Mouse (Mus musculus) heart, postnatal 4 days (tissue): ENCODE measurements around the gene Pygm. TPM values are rescaled to one million over a fixed set of nuclear protein-coding genes. Genes with fewer than 3 reads are reported as not detected.

ENCODE experiments used
- DNase-seq: peaks from one replicate; pipeline ENCODE4 v3.0.0; 2021
- microRNA-seq, 2 experiments: library from miRNA; unstranded; fragments of <30 nt; microRNA quantifications; one replicate each; pipeline ENCODE4 v1.2.0; 2021 to 2022
- total RNA-seq, 2 experiments: library from RNA; stranded (reverse); gene quantifications; 2 replicates each; pipeline ENCODE4 v1.2.3; 2021

Gene Pygm
- total RNA-seq, 2 experiments from 2014 or later: 455 to 466 TPM

DNA sequence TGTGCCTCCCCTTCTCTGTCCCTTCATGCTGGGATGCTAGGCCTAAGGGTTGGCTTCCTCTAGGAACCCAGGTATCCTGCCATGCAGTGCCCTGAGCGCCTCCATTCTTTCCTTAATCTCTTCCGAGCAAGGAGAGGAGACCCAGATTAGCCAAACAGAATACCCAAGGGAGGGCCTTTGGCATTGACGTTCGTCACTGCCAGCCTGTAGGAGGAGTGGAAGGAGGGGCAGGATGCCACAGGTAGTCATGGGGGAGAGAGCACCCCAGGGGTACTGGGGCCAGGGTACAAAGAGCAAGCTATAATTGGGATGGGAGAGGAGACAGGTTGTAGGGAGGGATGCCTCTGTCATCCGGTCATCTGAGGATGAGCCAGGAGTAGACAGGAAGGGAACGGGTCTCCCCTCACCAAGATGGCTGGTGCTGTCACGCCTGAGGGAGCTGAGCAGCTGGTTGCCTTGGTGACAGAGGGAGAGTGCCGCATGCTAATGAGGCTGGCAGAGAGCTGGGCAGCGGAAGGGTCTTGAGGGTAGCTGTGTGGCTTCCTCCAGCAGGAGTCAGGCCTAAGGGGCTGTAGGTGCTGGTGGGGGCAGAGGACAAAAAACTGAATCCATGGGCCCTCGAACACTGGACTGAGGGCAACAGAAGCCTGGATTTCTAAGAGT, 61.7 kb downstream of the Pygm start:
- no peak for DNase-seq

- DNase-seq: no peak
These were observed 62.7 kb downstream of the Pygm start for GRCm38 (mm10) chr19:6446736-6447437.

Small RNA genes lying within 50 kb of the gene (microRNA-seq; reads per million reads assigned to microRNA genes)
- 1.4 to 2.1 reads per million in 2 experiments for gene Mir6989

Other genes with a start within 250 kb of the Pygm start
- under 1 TPM; 0.21 to 0.38 TPM for gene Batf2, start 243.4 kb upstream of the Pygm start, total RNA-seq
- gene Arl2, start 242.9 kb upstream of the Pygm start, total RNA-seq: 10 to 100 TPM; 62.3 to 62.8 TPM
- not detected for gene Majin, start 200.0 kb upstream of the Pygm start, total RNA-seq
- gene Gpha2, start 158.0 kb upstream of the Pygm start, total RNA-seq: not detected
- gene Ppp2r5b, start 148.5 kb upstream of the Pygm start, total RNA-seq: 10 to 100 TPM; 30.1 to 30.2 TPM
- 10 to 100 TPM; 15.9 to 16.2 TPM for gene Atg2a, start 142.7 kb upstream of the Pygm start, total RNA-seq
- 100 to 1,000 TPM in 1 of 2 experiments, 10 to 100 TPM in 1; 97.8 to 114 TPM for gene Ehd1, start 107.7 kb upstream of the Pygm start, total RNA-seq
- 1 to 10 TPM; 8.2 to 10.0 TPM for gene Cdc42bpg, start 77.9 kb upstream of the Pygm start, total RNA-seq
- 10 to 100 TPM; 16.6 to 18.5 TPM for gene Men1, start 49.4 kb upstream of the Pygm start, total RNA-seq
- gene Map4k2, start 43.3 kb upstream of the Pygm start, total RNA-seq: 10 to 100 TPM; 37.5 to 42.8 TPM
- gene Sf1, start 20.7 kb upstream of the Pygm start, total RNA-seq: 100 to 1,000 TPM; 181 to 188 TPM
- 10 to 100 TPM; 42.6 to 45.1 TPM for gene Rasgrp2, start 14.9 kb downstream of the Pygm start, total RNA-seq
- gene Nrxn2, start 34.3 kb downstream of the Pygm start, total RNA-seq: 1 to 10 TPM; 3.5 to 3.7 TPM
- gene Slc22a12, start 158.6 kb downstream of the Pygm start, total RNA-seq: not detected